Mouse (Mus musculus) neutrophil, adult 65 days (primary cell): ENCODE data around the gene Chst11. TPM values are rescaled to one million over a fixed set of nuclear protein-coding genes. Genes with fewer than 3 reads are reported as not detected.

Experiments used
- total RNA-seq: library from RNA; stranded (reverse); gene quantifications from 2 replicates; pipeline ENCODE4 v1.2.4, GENCODE M21; 2023

The Chst11 gene
- 27.4 and 30.3 TPM in 2 replicates for total RNA-seq

DNA sequence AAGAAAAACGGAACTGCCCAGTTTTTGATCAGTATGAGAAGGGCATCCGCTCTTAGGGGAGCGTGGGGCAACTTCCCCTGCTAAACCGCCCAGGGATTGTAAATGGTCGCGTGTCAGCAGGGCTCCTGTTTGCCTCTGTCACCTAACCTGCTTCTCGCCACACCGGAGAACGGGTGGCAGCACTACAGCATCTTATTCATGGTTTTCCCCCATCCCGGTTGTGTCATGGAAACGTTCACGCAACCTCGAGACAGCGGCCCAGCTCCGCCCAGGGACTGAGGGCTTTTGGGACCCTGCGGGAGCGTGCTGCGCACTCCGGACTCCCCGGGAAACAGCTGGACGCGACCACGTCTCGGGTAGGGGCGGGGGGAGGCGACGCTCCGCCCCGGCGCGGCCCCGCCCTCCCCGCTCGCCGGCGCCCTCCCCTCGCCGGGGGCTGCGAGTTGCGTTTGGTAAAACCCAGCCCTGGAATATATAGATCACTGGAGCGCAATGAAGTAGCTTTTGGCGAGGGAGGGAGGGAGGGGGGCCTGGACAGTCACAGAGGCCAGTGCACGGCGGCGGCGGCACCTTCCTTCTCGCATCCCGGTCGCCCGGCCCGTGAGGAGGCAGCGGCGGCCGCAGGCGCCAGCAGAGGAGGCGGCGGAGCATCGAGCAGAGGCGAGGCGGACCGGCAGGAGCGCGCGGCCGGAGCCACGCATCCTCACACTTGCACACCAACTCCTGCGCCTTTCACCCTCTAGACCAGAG lies at the start of gene Chst11:
TSS of gene Chst11 (plus strand) at position 549 of the 750 bp plus-strand sequence.

Other genes starting within 250 kb of the Chst11 start
- gene Nfyb, start 221.4 kb upstream of the Chst11 start, total RNA-seq, result 31.5 and 32.3 TPM in 2 replicates
- gene Txnrd1, start 151.5 kb upstream of the Chst11 start, total RNA-seq, result 57.5 and 61.0 TPM in 2 replicates
- gene Eid3, start 118.9 kb upstream of the Chst11 start, total RNA-seq, result 16.2 and 25.6 TPM in 2 replicates